Comparison of ENCODE assay signal across 18 mouse cellular contexts in the genomic region with DNA sequence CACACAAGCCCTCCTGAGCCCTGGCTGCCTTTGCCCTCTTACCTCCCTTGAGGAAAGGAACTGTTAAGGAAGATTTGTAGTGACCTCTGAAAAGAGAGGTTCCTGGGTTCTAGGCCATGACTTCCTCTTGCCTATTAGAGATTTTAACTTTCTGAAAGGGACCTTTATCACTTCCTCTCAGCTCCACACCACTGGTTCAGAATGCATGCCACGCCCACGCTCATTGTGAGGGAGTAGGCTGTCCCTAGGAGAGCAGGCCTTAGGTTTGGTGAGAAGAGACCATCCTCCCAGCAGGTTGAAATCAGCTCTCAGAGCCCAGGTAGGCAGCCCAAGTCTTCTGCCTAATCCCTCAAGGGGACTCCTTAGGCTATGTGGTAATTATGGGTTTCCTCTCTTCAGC. TPM values are rescaled to one million over a fixed set of nuclear protein-coding genes. Genes with fewer than 3 reads are reported as not detected.
DNase-seq lines count a peak whose midpoint lies in the region; ATAC-seq lines count a peak whose summit lies in the region.
"Had no signal": no experiment of that assay in that cellular context is flagged by ENCODE, and none has a peak within 500 bp of the region (broad histone marks: within the 10 kb centered on the region; RNA-seq: fewer than 3 reads in every experiment).

No protein-coding gene starts in this region.

- peak; percentile 20 to 45 for DNase-seq in spleen, adult 18-20 months
- DNase-seq in spleen, postnatal 4 days (ENCODE audit: low spot score in 2 of 2) = no peak
- peak; percentile 56 for DNase-seq in MEL-GATA-1-ER (ENCODE audit: extremely low read depth, low read depth)
- peak; percentile 64 to 65 for DNase-seq in spleen, postnatal 36 days (ENCODE audit: low spot score in 2 of 2)
- no peak for DNase-seq in lung, adult 18-20 months
- no peak for DNase-seq in urinary bladder, postnatal 4 days (ENCODE audit: low spot score in 2 of 2)
- no peak for DNase-seq in ovary, postnatal 14 days (ENCODE audit: low spot score)
- DNase-seq: adrenal gland, postnatal 25 days; cerebellum, adult 9-10 months; gastrocnemius, adult 2 months; heart, postnatal 4 days; kidney, adult 2 months; layer of hippocampus, postnatal 36 days; lung, adult 2 months; right cerebral cortex, postnatal 14 days had no signal

- ATAC-seq in hematopoietic stem cell, adult 5-6 weeks (replicated peaks in 1 of 2; ENCODE audit: insufficient read depth in 1 of 2, low FRiP score in 2 of 2, low TSS enrichment in 1 of 2, low read depth in 1 of 2, poor library complexity in 2 of 2, severe bottlenecking in 2 of 2) = peak; percentile 51 to 63
- ATAC-seq: liver, embryonic 12.5 days; midbrain, embryonic 15.5 days had no signal

RNA-seq across cellular contexts. Expression of a gene that starts 47.4 kb away (rescaled TPM):
- total RNA-seq in hematopoietic stem cell, adult 5-6 weeks (2017) = 3.7 and 4.4 TPM in 2 replicates
- total RNA-seq: gastrocnemius, adult 2 months had no signal

Comparison
In these comparisons a context has a peak if more than half of its experiments do, and no peak if none do; other contexts are left out.
1. DNase-seq: peak in spleen, adult 18-20 months (2 of 2), MEL-GATA-1-ER (single experiment) and spleen, postnatal 36 days (2 of 2); none in spleen, postnatal 4 days (0 of 2), lung, adult 18-20 months (0 of 2), urinary bladder, postnatal 4 days (0 of 2) and ovary, postnatal 14 days (single experiment).